Mouse (Mus musculus) adrenal gland, adult (tissue): ENCODE measurements around the gene Man1c1.

Source experiments
- DNase-seq, 2 experiments: peaks; one replicate each; pipeline ENCODE4 v3.0.0; 2022 to 2023; ENCODE audit warnings: low spot score in 1 of 2; ENCODE audit not compliant: inconsistent age in 2 of 2

The Man1c1 gene

GRCm38 (mm10) chr4:134586631-134587030 lies 117.5 kb downstream of the Man1c1 start:
- DNase-seq: no peak

DNA sequence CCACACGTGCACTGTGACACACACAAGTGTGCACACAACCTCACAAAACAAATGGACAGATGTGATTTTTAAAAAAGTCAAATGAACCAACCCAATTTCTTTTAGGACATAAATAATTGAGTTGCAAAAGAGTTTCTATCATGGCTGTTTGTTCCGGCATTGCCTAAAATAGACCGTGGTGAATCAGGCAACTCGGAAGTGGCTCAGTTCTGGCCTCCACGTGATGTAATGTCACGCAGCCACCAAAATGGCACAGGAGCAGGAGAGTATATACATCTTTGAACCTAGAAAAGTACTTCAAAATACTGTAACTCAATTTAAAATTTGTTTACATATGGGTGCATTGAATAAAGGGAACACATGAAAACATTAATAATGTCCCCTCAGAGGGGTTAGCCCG lies 118.0 kb downstream of the Man1c1 start:
- peak in 1 of 2 experiments; percentile 62 for DNase-seq

DNA sequence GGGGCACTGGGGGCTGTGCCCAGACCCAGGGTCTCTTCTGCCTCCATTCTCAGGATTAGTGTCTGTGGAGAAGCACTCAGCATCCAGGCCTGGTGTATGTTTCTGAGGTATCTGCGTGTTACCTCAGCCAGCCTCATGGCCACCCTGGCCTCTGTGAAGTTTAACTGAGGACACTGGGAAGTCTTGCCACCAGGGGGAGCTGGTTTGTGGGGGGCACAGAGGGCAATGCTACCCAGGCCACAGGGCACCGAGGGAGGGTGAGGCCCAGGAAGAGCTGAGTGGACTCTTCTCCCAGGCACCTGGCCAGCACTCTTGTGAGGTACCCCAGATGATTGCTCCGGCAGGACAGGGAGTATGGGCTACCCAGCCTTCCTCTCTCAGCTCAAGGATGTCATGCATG lies 120.6 kb downstream of the Man1c1 start:
- DNase-seq: peak; percentile 52 to 72

- DNase-seq: no peak
Observed at GRCm38 (mm10) chr4:134581365-134581764, 122.7 kb downstream of the Man1c1 start.

DNA sequence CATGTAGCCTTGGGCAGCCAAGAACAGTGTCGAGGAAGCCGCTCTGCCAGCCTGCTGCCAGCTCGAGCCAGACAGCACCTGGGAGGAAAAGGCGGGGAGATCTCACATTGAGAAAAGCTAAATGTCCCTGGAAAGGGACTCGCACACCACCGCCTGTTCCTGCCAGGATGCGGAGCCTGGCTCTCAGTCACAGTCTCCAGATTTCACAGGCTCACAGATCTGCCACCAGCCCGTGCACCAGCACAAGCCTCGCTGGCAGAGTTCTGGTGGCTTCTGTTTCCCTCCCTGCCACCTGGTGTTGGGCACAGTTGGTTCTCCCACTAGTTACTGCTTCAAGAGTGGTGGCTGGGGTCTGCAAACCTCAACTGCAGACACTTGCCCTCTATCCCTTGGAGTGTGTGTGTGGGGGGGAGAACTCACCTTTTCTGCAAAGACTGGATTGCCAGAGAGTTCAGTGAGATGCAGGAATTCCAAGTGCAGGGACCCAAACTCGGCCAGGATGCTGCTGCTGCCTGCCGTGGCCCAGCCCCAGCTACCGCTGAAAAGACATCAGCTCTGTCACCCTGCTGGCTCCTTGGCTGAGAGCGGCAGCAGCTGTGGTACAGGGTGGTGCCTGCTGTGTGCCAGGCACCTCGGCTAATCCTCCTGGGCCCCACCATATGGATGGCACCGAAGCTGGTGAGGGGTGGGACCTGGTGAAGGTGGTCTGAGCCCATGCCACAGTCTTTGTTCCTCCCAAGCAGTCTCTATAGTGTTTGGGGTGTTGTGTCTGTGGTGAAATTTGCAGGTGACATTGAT lies 123.5 kb downstream of the Man1c1 start:
- DNase-seq: no peak

DNA sequence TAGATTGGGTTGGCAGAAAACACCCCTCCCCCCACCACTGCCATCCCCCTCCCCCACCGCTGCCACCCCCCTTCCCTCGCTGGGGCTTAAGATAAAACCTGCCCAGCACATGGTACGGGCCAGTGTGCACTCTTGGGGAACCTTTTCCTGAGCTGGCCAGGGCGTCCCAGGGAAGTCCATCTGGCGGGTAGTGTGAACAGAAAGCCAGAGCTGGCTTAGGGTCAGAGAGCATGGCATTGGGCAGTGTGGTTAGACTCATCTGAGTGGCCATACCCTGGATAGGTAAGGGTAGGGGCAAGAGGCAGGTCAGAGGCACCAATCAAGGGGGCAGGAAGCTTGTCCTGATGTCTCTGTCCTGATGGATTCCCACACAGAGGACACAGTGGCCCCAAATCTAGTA lies 124.5 kb downstream of the Man1c1 start:
- no peak for DNase-seq

DNA sequence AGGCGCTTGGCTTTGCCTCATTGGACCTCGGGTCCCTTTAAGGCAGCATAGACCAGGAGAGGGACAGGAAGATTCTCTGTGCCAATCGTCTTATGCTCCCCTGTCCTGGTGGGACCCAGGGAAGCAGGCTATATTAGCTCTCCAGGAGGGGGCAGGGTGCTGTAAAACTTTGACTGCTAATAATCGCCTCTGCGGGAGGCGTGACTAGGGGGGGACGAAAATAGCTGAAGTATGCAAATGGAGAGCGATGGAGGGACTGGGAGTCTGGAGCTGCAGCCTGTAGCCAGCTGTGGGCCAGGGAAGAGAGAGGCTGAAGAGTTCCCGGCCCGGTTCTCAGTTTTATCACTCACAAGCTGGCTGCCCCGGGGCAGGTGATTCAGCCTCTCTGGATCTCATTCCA lies 124.9 kb downstream of the Man1c1 start:
- no peak for DNase-seq

GRCm38 (mm10) chr4:134578407-134578806 lies 125.7 kb downstream of the Man1c1 start:
- DNase-seq: peak; percentile 53 to 54

DNA sequence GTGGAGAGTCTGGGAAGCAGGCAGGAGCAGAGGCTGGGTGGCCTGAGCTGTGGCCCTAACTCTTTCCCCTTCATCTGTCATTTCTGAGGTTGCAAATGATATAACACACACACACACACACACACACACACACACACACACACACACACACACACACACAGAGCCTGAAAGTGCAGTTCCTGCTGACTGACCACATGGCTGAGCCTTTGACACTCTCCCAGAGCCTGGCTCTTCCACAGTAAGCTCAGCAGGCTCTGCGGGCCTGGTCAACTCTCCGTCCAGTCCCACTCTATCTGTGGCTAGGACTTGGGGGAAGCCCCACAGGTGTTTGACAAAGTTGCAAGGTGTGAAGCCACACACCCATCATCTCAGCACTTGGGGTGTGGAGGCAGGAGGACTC lies 126.8 kb downstream of the Man1c1 start:
- DNase-seq: no peak

DNA sequence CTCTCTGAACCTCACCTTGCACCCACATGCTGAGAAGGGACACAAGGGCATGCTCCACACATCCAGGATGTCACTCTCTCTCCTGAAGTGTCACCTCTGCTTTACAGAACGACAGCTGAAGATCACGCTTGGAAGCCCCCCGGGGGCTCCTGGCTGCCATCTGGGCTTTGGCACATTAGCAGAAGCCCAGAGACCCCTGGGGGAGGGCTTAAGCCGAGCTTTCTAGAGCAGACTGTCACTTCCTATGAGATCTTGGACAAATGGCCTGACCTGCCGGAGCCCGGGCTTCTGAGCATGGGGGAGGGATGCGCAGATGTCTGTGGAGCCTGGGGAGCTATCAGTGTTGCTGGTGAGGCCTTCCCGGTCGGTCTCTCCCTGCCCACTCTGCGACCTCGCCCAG lies 128.6 kb downstream of the Man1c1 start:
- DNase-seq: no peak

DNA sequence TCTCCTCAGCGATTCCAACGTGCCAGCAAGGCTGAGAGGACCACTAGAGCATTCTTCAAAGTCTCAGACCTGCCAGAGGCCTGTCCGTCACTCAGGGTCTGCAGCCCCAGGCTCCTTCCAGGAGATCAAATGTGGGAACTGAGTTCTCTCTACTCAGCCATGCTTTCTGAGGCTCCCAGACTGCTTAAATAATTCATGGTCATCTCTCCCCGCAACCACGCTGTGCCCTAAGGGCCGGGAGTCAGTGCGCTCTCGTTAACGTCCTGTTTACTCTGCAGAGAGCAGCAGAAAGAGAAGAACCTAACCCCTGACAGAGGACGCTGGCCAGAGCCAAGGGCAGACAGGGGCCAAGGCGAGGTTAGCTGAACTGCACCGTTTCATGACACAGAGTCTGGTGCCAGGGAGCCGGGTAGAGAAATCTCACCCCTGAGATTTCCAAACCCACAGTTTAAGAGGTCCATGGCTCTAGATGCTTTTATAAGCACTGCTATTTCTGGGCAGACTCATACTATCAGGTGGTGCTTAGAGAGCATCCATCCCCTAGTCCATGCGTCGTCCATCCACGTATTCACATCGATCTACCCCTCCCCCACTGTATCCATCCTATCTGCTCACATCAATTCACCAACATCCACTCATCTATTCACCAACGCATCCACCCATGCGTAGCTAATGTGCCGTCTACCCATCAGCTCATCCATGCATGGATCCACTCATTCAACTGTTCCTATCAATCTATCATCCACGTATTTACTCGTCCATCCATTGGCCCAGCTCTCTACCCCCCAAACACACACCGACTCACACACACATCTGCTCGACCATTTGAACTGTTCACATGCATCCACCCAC lies 131.4 kb downstream of the Man1c1 start:
- peak in 1 of 2 experiments; percentile 49 for DNase-seq

DNA sequence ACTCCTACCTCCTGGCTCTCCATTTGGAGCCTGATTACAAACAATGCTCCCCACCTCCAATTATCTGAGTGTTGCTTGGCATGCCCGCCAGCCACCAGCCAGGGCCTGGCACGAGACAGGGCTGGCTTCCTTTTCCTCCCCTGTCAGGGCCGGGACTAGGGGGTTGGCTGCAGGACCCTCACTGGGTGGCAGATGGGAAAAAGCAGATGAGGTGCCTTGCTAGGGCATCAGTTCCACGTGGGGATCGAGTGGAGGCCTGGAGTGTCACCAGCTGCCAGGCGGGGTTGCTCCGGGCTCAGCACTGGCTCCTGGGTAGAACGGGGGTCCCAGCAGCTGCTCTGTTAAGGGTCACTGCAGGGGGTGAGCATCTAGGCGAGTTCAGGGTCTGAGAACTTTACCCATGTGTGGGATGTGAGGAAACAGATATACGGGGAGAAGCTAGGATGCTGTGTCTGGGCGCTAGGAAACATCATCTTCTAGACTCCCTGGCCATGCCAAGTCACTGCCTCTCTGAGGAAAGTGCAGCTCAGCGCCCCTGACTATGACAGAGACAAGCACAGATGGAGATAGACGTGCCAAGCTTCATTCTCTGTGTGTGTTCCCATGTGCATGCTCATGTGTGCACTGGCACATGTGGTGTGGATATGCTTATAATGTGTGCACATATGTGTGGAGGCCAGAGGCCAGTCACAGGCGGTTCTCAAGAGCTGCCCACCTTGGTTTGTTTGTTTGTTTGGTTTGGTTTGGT lies 133.2 kb downstream of the Man1c1 start:
- DNase-seq: no peak

- no peak for DNase-seq
Observed at GRCm38 (mm10) chr4:134569831-134570230, 134.3 kb downstream of the Man1c1 start.

DNA sequence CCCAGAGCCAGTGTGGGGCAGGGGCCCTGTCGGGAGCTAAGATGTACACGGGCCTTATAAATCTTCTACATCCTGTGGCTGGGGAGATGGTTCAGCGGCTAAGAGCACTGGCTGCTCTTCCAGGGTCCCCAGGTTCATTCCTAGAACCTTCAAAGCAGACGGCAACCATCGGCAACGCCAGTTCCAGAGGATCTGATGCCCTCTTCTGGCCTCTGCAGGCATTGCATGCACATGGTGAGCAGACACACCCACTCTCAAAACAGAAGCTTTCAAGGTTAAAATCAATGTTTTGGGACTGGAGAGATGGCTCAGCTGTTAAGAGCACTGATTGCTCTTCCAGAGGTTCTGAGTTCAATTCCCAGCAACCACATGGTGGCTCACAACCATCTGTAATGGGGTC lies 134.9 kb downstream of the Man1c1 start:
- no peak for DNase-seq

- peak; percentile 64 to 65 for DNase-seq
Observed at GRCm38 (mm10) chr4:134567377-134568226, 136.5 kb downstream of the Man1c1 start.

- DNase-seq: no peak
Observed at GRCm38 (mm10) chr4:134564093-134564492, 140.0 kb downstream of the Man1c1 start.

DNA sequence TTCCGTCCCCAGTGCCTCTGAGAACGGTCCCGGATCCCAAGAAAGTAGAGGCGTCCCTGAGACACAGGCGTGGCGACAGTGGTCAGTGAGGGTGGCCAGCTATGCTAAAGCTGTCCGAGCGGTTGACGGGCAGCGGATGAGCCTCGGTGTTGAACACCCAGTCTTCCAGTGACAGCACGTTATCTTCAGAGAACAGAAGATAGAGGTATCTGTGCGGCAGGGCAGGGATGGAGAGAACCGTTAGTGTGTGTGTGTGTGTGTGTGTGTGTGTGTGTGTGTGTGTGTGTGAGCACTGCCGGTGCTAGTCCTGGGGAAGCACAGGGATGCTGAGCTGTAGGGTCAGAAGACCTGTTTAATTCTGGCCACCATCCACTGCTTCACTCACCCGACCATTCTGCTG lies 140.5 kb downstream of the Man1c1 start:
- no peak for DNase-seq

GRCm38 (mm10) chr4:134562014-134562413 lies 142.1 kb downstream of the Man1c1 start:
- DNase-seq: no peak

DNA sequence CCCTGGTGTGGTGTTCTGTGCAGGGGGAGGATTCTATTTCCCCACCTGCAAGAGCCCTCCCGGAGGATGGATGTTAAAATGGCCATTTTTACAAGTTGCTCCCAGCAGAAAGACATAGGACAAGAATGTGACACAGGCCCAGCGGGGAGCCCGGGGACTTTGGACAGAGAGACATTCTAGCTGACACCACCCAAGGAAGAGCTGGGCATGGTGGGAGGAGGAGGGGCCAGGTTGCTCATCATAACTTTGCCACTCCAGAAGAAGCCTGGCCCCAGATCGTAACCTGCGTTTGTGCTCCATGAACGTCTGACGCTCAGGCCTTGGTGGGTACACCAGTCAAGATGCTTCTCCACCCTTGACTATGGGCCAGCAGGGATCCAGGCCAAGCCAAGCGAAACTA lies 143.4 kb downstream of the Man1c1 start:
- peak; percentile 49 to 56 for DNase-seq

DNA sequence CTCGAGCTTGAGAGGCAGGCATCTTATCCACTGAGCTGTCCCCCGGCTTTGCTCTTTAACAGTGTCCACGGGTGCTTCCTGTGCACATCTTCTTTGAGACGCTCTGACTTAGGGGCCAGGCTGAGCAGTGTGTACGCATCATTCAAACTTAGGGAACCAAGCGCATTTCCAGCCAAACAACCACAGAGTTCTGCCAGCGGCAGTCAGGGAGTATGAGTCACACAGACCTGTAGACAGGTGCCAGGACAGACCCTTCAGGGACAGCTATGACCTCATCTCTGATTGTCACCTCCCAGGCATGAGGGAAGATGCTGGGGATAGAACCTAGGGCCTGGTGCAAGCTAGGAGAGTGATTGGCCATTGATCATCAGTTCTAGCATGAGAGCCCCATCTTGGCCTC lies 144.9 kb downstream of the Man1c1 start:
- DNase-seq: no peak
